Mouse (Mus musculus) limb, embryonic 12.5 days (tissue): ENCODE data around the gene Ascc1. TPM values are rescaled to one million over a fixed set of nuclear protein-coding genes. Genes with fewer than 3 reads are reported as not detected.
A peak's percentile ranks its signal among the peaks of the same experiment; 100 is the strongest.

Experiments used
- ATAC-seq: fragments of 200-750 bp; cut with Nextera tagmentation; 2 replicates; pipeline ENCODE4 v1.8.0; 2017; ENCODE audit warnings: low read depth, moderate TSS enrichment; ENCODE audit not compliant: insufficient number of reproducible peaks, insufficient read depth, low FRiP score, low TSS enrichment
- H3K27ac ChIP-seq: fragments of 300-500 bp; sonication (generic); 2 replicates; pipeline ENCODE4 v1.5.1; 2016; ENCODE audit warnings: mild to moderate bottlenecking, moderate library complexity
- H3K27me3 ChIP-seq: fragments of 300-500 bp; sonication (generic); 2 replicates; pipeline ENCODE4 v1.6.1; 2016; ENCODE audit warnings: mild to moderate bottlenecking, moderate library complexity
- H3K36me3 ChIP-seq: fragments of 300-500 bp; sonication (generic); 2 replicates; pipeline ENCODE4 v1.6.1; 2016; ENCODE audit warnings: mild to moderate bottlenecking, moderate library complexity
- H3K4me1 ChIP-seq: fragments of 300-500 bp; sonication (generic); replicated peaks from 2 replicates; pipeline ENCODE4 v1.6.1; 2016
- H3K4me2 ChIP-seq: fragments of 300-500 bp; sonication (generic); 2 replicates; pipeline ENCODE4 v1.6.1; 2016; ENCODE audit warnings: mild to moderate bottlenecking, moderate library complexity
- H3K4me3 ChIP-seq: fragments of 300-500 bp; sonication (generic); replicated peaks from 2 replicates; pipeline ENCODE4 v1.5.1; 2016; ENCODE audit warnings: mild to moderate bottlenecking
- H3K9ac ChIP-seq: fragments of 300-500 bp; sonication (generic); replicated peaks from 2 replicates; pipeline ENCODE4 v1.6.1; 2016; ENCODE audit warnings: mild to moderate bottlenecking, moderate library complexity
- H3K9me3 ChIP-seq: fragments of 300-500 bp; sonication (generic); 2 replicates; pipeline ENCODE4 v1.6.1; 2016; ENCODE audit warnings: mild to moderate bottlenecking, moderate library complexity
- WGBS: fragments of 180-500 bp; shearing (Covaris S2); methylation state at CpG from one replicate; pipeline ENCODE4 v1.1.7; 2016; 5-methylcytosine and 5-hydroxymethylcytosine counted together
- polyA plus RNA-seq: library from polyadenylated mRNA; unstranded; fragments of >200 nt; fragmentation: Nextera tagmentation; extraction: Ambion mirVana; gene quantifications from 2 replicates; pipeline ENCODE4 v1.2.1, GENCODE M21; 2016

The Ascc1 gene
- polyA plus RNA-seq, 1 experiment from 2014 or later = 46.7 TPM

- no peaks in the 10 kb centered on the region for H3K36me3 ChIP-seq
- H3K4me1 ChIP-seq = peaks cover 35% of the 10 kb centered on the region
- H3K27ac ChIP-seq = peak overlapping the region; percentile 83; the same call in 1 of the 2 replicates
- H3K4me3 ChIP-seq = no peak overlapping the region
- no peaks in the 10 kb centered on the region for H3K27me3 ChIP-seq
- no peaks in the 10 kb centered on the region for H3K9me3 ChIP-seq
- no peak overlapping the region for H3K4me2 ChIP-seq
- 70% methylated on average over 3 of the region's 3 CpGs for WGBS
- ATAC-seq = no peak
- H3K9ac ChIP-seq = no peak overlapping the region
Measured at GRCm38 (mm10) chr10:60080171-60080570, 77.6 kb downstream of the Ascc1 start.

DNA sequence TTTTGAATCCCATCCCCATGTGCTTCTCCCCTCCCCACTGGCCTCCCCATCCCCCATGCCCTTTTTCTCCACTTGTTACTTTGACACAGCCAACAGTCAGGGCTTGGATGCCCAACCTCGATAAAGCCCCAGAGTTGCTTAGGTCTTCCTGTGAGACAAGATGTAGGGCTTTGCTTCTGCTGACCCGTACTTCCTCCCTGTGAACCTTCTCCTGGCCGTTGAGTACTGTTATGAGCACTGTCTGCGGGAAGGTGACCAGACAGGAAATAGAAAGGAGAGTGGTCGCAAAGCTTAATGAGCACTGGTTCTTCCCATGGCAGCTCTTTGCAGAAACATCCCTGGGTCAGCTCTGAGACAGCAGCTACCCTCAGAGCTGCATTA is 78.0 kb downstream of the Ascc1 start:
- Histone ChIP-seq H3K27me3 (no peaks in the 10 kb centered on the region), H3K4me3 (no peak overlapping the region), H3K27ac (peak overlapping the region; percentile 83), H3K9ac (0 out of 2 replicates have a peak overlapping the region, but pooled peaks have one; percentile 5), H3K9me3 (no peaks in the 10 kb centered on the region), H3K4me2 (peak overlapping the region; percentile 27; the same call in 1 of the 2 replicates), H3K36me3 (no peaks in the 10 kb centered on the region), H3K4me1 (peaks cover 35% of the 10 kb centered on the region)
- no peak for ATAC-seq
- 21% methylated on average over 5 of the region's 5 CpGs for WGBS

- 33% methylated on average over 21 of the region's 21 CpGs for WGBS
- H3K4me1 ChIP-seq = peaks cover 35% of the 10 kb centered on the region
- H3K4me3 ChIP-seq = no peak overlapping the region
- peak overlapping the region; percentile 27 for H3K4me2 ChIP-seq
- H3K9ac ChIP-seq = 0 out of 2 replicates have a peak overlapping the region, but pooled peaks have one; percentile 5
- no peaks in the 10 kb centered on the region for H3K27me3 ChIP-seq
- H3K9me3 ChIP-seq = no peaks in the 10 kb centered on the region
- H3K27ac ChIP-seq = peak overlapping the region; percentile 83
- ATAC-seq = 0 out of 2 replicates have a peak, but pooled peaks have one; percentile 7
- no peaks in the 10 kb centered on the region for H3K36me3 ChIP-seq
Measured at GRCm38 (mm10) chr10:60080982-60081825, 78.6 kb downstream of the Ascc1 start.

- Histone ChIP-seq H3K27me3 (no peaks in the 10 kb centered on the region), H3K4me1 (peaks cover 35% of the 10 kb centered on the region), H3K9ac (no peak overlapping the region), H3K36me3 (no peaks in the 10 kb centered on the region), H3K9me3 (no peaks in the 10 kb centered on the region), H3K27ac (peak overlapping the region; percentile 83), H3K4me3 (no peak overlapping the region), H3K4me2 (no peak overlapping the region)
- no peak for ATAC-seq
- WGBS = 82% methylated on average over 5 of the region's 5 CpGs
Measured at GRCm38 (mm10) chr10:60081905-60082304, 79.3 kb downstream of the Ascc1 start.

DNA sequence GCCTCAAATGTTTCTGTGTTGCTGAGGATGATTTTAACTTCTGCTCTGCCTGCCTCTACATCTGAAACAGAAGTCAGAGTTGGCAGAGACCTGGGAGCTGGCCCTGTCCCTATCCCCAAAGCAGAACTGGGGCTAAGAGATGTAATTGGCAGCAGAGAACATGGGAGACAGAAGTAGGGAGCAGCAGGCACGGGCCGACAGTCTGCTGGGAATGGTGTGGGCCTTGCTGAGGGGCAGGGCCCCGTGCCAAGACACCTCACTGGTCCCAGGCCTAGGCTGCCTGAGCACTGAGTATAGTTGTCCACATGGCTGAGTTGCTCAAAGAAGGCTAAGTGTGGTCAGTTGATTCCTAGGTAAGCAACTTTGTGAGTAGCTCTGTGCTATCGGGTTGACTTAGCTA is 81.5 kb downstream of the Ascc1 start:
- WGBS = 89% methylated on average over 4 of the region's 4 CpGs

GRCm38 (mm10) chr10:60092311-60092710 is 89.7 kb downstream of the Ascc1 start:
- Histone ChIP-seq H3K27ac (no peak overlapping the region), H3K27me3 (no peaks in the 10 kb centered on the region; the same call in 1 of the 2 replicates), H3K4me1 (no peaks in the 10 kb centered on the region; the same call in none of the 2 replicates), H3K4me3 (no peak overlapping the region), H3K4me2 (no peak overlapping the region), H3K36me3 (no peaks in the 10 kb centered on the region), H3K9ac (no peak overlapping the region), H3K9me3 (no peaks in the 10 kb centered on the region)
- ATAC-seq = no peak
- 81% methylated on average over 2 of the region's 2 CpGs for WGBS

More for the DNA sequence above, 81.5 kb downstream of the Ascc1 start:
- Histone ChIP-seq H3K9me3 (no peaks in the 10 kb centered on the region), H3K4me1 (peaks cover 20% of the 10 kb centered on the region), H3K9ac (no peak overlapping the region), H3K27me3 (no peaks in the 10 kb centered on the region), H3K4me2 (no peak overlapping the region), H3K27ac (no peak overlapping the region), H3K36me3 (no peaks in the 10 kb centered on the region), H3K4me3 (no peak overlapping the region)
- no peak for ATAC-seq

- no peak overlapping the region for H3K9ac ChIP-seq
- H3K27me3 ChIP-seq = no peaks in the 10 kb centered on the region; the same call in 1 of the 2 replicates
- peaks cover 6% of the 10 kb centered on the region; the same call in 1 of the 2 replicates for H3K36me3 ChIP-seq
- H3K4me1 ChIP-seq = no peaks in the 10 kb centered on the region; the same call in none of the 2 replicates
- H3K4me3 ChIP-seq = no peak overlapping the region
- H3K9me3 ChIP-seq = no peaks in the 10 kb centered on the region
- WGBS = 75% methylated on average over 2 of the region's 2 CpGs
- ATAC-seq = no peak
- H3K27ac ChIP-seq = no peak overlapping the region
- H3K4me2 ChIP-seq = no peak overlapping the region
Measured at GRCm38 (mm10) chr10:60093751-60094150, 91.1 kb downstream of the Ascc1 start.

GRCm38 (mm10) chr10:60095558-60095957 is 93.0 kb downstream of the Ascc1 start:
- no peak for ATAC-seq
- H3K4me1 ChIP-seq = no peaks in the 10 kb centered on the region; the same call in none of the 2 replicates
- H3K27me3 ChIP-seq = no peaks in the 10 kb centered on the region; the same call in 1 of the 2 replicates
- peaks cover 12% of the 10 kb centered on the region; the same call in 1 of the 2 replicates for H3K36me3 ChIP-seq
- 94% methylated on average over 2 of the region's 2 CpGs for WGBS
- no peak overlapping the region for H3K4me2 ChIP-seq
- no peak overlapping the region for H3K27ac ChIP-seq
- H3K9me3 ChIP-seq = no peaks in the 10 kb centered on the region
- H3K4me3 ChIP-seq = no peak overlapping the region
- no peak overlapping the region for H3K9ac ChIP-seq

GRCm38 (mm10) chr10:60096302-60096701 is 93.7 kb downstream of the Ascc1 start:
- Histone ChIP-seq H3K4me2 (no peak overlapping the region), H3K9ac (no peak overlapping the region), H3K9me3 (no peaks in the 10 kb centered on the region), H3K36me3 (peaks cover 12% of the 10 kb centered on the region; the same call in 1 of the 2 replicates), H3K4me1 (no peaks in the 10 kb centered on the region; the same call in 1 of the 2 replicates), H3K27me3 (no peaks in the 10 kb centered on the region; the same call in 1 of the 2 replicates), H3K4me3 (no peak overlapping the region), H3K27ac (no peak overlapping the region)
- ATAC-seq = no peak
- WGBS = 67% methylated on average over 1 of the region's 1 CpGs

GRCm38 (mm10) chr10:60097146-60097545 is 94.5 kb downstream of the Ascc1 start:
- Histone ChIP-seq H3K27ac (no peak overlapping the region), H3K4me1 (no peaks in the 10 kb centered on the region; the same call in 1 of the 2 replicates), H3K9me3 (no peaks in the 10 kb centered on the region), H3K4me3 (no peak overlapping the region), H3K27me3 (no peaks in the 10 kb centered on the region; the same call in 1 of the 2 replicates), H3K9ac (no peak overlapping the region), H3K4me2 (no peak overlapping the region), H3K36me3 (peaks cover 12% of the 10 kb centered on the region; the same call in 1 of the 2 replicates)
- ATAC-seq = no peak
- 92% methylated on average over 9 of the region's 9 CpGs for WGBS

DNA sequence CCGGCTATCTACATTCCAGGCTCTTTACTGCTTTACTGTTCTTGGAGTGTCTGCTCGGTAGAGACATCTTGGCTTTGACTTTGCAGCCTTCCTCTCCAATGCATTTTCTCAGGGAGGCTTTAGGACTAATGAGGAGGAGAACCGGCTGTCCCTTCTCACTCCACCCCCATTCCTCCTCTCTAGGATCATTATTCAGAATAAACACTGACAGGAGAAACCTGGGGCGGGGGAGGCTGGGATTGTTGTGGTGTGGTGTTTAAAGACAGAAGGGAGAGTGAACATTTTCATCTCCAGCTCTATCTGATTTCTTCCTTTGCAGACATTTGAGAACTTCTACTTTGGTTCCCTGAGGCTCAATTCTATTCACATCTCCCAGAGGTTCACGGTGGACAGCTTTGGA is 95.2 kb downstream of the Ascc1 start:
- peaks cover 12% of the 10 kb centered on the region; the same call in 1 of the 2 replicates for H3K36me3 ChIP-seq
- H3K27ac ChIP-seq = no peak overlapping the region
- H3K9ac ChIP-seq = no peak overlapping the region
- H3K4me3 ChIP-seq = no peak overlapping the region
- H3K9me3 ChIP-seq = no peaks in the 10 kb centered on the region
- H3K27me3 ChIP-seq = peaks cover 2% of the 10 kb centered on the region
- H3K4me1 ChIP-seq = no peaks in the 10 kb centered on the region; the same call in 1 of the 2 replicates
- no peak for ATAC-seq
- 73% methylated on average over 5 of the region's 5 CpGs for WGBS
- H3K4me2 ChIP-seq = no peak overlapping the region
